Mouse (Mus musculus): ENCODE results near the gene Prmt8. TPM values are rescaled to one million over a fixed set of nuclear protein-coding genes. Genes with fewer than 3 reads are reported as not detected.

The Prmt8 gene
- polyA plus RNA-seq, 1 experiment from 2014 or later: not detected

- H3K27me3 ChIP-seq (ENCODE audit: insufficient read depth, low read length): no peaks in the 10 kb centered on the region
- H3K36me3 ChIP-seq (ENCODE audit: insufficient read depth, low read length): no peaks in the 10 kb centered on the region
- ATAC-seq (replicated peaks; ENCODE audit: low FRiP score, low read depth) (no peak), DNase-seq (ENCODE audit: low spot score) (no peak)
- no peaks in the 10 kb centered on the region for H3K4me1 ChIP-seq (replicated peaks; ENCODE audit: insufficient read depth, low read length)
- no peak overlapping the region for H3K4me3 ChIP-seq (replicated peaks; ENCODE audit: low read depth, low read length)
- no peak overlapping the region for H3K4me2 ChIP-seq (ENCODE audit: low read length)
- WGBS: 72% methylated on average over 11 of the region's 11 CpGs
- H3K27ac ChIP-seq: no peak overlapping the region
- H3K9ac ChIP-seq (ENCODE audit: low read depth, low read length): no peak overlapping the region
- H3K9me3 ChIP-seq (replicated peaks; ENCODE audit: low read length): no peaks in the 10 kb centered on the region
- no peak for TF ChIP-seq CTCF (IDR thresholded peaks at IDR 0.05; ENCODE audit: low read depth)
Measured at GRCm38 (mm10) chr6:127676866-127677265, 92.4 kb downstream of the Prmt8 start.

GRCm38 (mm10) chr6:127672071-127672470, 97.2 kb downstream of the Prmt8 start:
- H3K4me1 ChIP-seq (replicated peaks; ENCODE audit: insufficient read depth, low read length): no peaks in the 10 kb centered on the region
- no peaks in the 10 kb centered on the region for H3K9me3 ChIP-seq (replicated peaks; ENCODE audit: low read length)
- no peak overlapping the region for H3K27ac ChIP-seq
- TF ChIP-seq CTCF (IDR thresholded peaks at IDR 0.05; ENCODE audit: low read depth): no peak
- WGBS: 74% methylated on average over 7 of the region's 7 CpGs
- no peak for DNase-seq (ENCODE audit: low spot score)
- no peak for ATAC-seq (replicated peaks; ENCODE audit: low FRiP score, low read depth)
- no peak overlapping the region for H3K4me3 ChIP-seq (replicated peaks; ENCODE audit: low read depth, low read length)
- H3K9ac ChIP-seq (ENCODE audit: low read depth, low read length): no peak overlapping the region
- no peak overlapping the region for H3K4me2 ChIP-seq (ENCODE audit: low read length)
- no peaks in the 10 kb centered on the region for H3K27me3 ChIP-seq (ENCODE audit: insufficient read depth, low read length)
- no peaks in the 10 kb centered on the region for H3K36me3 ChIP-seq (ENCODE audit: insufficient read depth, low read length)

GRCm38 (mm10) chr6:127670031-127670430, 99.2 kb downstream of the Prmt8 start:
- no peak for DNase-seq (ENCODE audit: low spot score)
- 97% methylated on average over 4 of the region's 4 CpGs for WGBS
- Histone ChIP-seq H3K4me2 (ENCODE audit: low read length) (no peak overlapping the region), H3K9ac (ENCODE audit: low read depth, low read length) (no peak overlapping the region), H3K27ac (no peak overlapping the region), H3K4me1 (replicated peaks; ENCODE audit: insufficient read depth, low read length) (no peaks in the 10 kb centered on the region), H3K27me3 (ENCODE audit: insufficient read depth, low read length) (no peaks in the 10 kb centered on the region), H3K9me3 (replicated peaks; ENCODE audit: low read length) (no peaks in the 10 kb centered on the region), H3K36me3 (ENCODE audit: insufficient read depth, low read length) (no peaks in the 10 kb centered on the region), H3K4me3 (replicated peaks; ENCODE audit: low read depth, low read length) (no peak overlapping the region)
- peak; percentile 35; the same call in 1 of the 2 replicates for TF ChIP-seq CTCF (IDR thresholded peaks at IDR 0.05; ENCODE audit: low read depth)
- ATAC-seq (replicated peaks; ENCODE audit: low FRiP score, low read depth): no peak

- H3K27me3 ChIP-seq (ENCODE audit: insufficient read depth, low read length): no peaks in the 10 kb centered on the region
- no peak overlapping the region for H3K27ac ChIP-seq
- H3K9me3 ChIP-seq (replicated peaks; ENCODE audit: low read length): no peaks in the 10 kb centered on the region
- TF ChIP-seq CTCF (IDR thresholded peaks at IDR 0.05; ENCODE audit: low read depth): no peak
- H3K4me2 ChIP-seq (ENCODE audit: low read length): no peak overlapping the region
- H3K4me1 ChIP-seq (replicated peaks; ENCODE audit: insufficient read depth, low read length): no peaks in the 10 kb centered on the region
- H3K36me3 ChIP-seq (ENCODE audit: insufficient read depth, low read length): no peaks in the 10 kb centered on the region
- ATAC-seq (replicated peaks; ENCODE audit: low FRiP score, low read depth) (no peak), DNase-seq (ENCODE audit: low spot score) (no peak)
- 56% methylated on average over 4 of the region's 4 CpGs for WGBS
- no peak overlapping the region for H3K9ac ChIP-seq (ENCODE audit: low read depth, low read length)
- no peak overlapping the region for H3K4me3 ChIP-seq (replicated peaks; ENCODE audit: low read depth, low read length)
Measured at GRCm38 (mm10) chr6:127669313-127669712, 100.0 kb downstream of the Prmt8 start.

GRCm38 (mm10) chr6:127663263-127663662, 106.0 kb downstream of the Prmt8 start:
- 76% methylated on average over 7 of the region's 7 CpGs for WGBS
- H3K27ac ChIP-seq: no peak overlapping the region
- no peak overlapping the region for H3K4me3 ChIP-seq (replicated peaks; ENCODE audit: low read depth, low read length)
- no peaks in the 10 kb centered on the region for H3K9me3 ChIP-seq (replicated peaks; ENCODE audit: low read length)
- no peaks in the 10 kb centered on the region for H3K27me3 ChIP-seq (ENCODE audit: insufficient read depth, low read length)
- no peak overlapping the region for H3K4me2 ChIP-seq (ENCODE audit: low read length)
- H3K9ac ChIP-seq (ENCODE audit: low read depth, low read length): no peak overlapping the region
- ATAC-seq (replicated peaks; ENCODE audit: low FRiP score, low read depth): no peak
- TF ChIP-seq CTCF (IDR thresholded peaks at IDR 0.05; ENCODE audit: low read depth): no peak
- no peaks in the 10 kb centered on the region for H3K4me1 ChIP-seq (replicated peaks; ENCODE audit: insufficient read depth, low read length)
- no peaks in the 10 kb centered on the region for H3K36me3 ChIP-seq (ENCODE audit: insufficient read depth, low read length)
- DNase-seq (ENCODE audit: low spot score): no peak

GRCm38 (mm10) chr6:127661717-127662292, 107.5 kb downstream of the Prmt8 start:
- DNase-seq (ENCODE audit: low spot score): no peak
- Histone ChIP-seq H3K4me1 (replicated peaks; ENCODE audit: insufficient read depth, low read length) (no peaks in the 10 kb centered on the region), H3K9me3 (replicated peaks; ENCODE audit: low read length) (no peaks in the 10 kb centered on the region), H3K4me2 (ENCODE audit: low read length) (no peak overlapping the region), H3K9ac (ENCODE audit: low read depth, low read length) (no peak overlapping the region), H3K4me3 (replicated peaks; ENCODE audit: low read depth, low read length) (no peak overlapping the region), H3K27me3 (ENCODE audit: insufficient read depth, low read length) (no peaks in the 10 kb centered on the region), H3K27ac (no peak overlapping the region), H3K36me3 (ENCODE audit: insufficient read depth, low read length) (no peaks in the 10 kb centered on the region)
- no peak for TF ChIP-seq CTCF (IDR thresholded peaks at IDR 0.05; ENCODE audit: low read depth)
- ATAC-seq (replicated peaks; ENCODE audit: low FRiP score, low read depth): no peak
- 73% methylated on average over 7 of the region's 7 CpGs for WGBS

GRCm38 (mm10) chr6:127659966-127660365, 109.3 kb downstream of the Prmt8 start:
- Histone ChIP-seq H3K36me3 (ENCODE audit: insufficient read depth, low read length) (no peaks in the 10 kb centered on the region), H3K9me3 (replicated peaks; ENCODE audit: low read length) (no peaks in the 10 kb centered on the region), H3K9ac (ENCODE audit: low read depth, low read length) (no peak overlapping the region), H3K4me1 (replicated peaks; ENCODE audit: insufficient read depth, low read length) (no peaks in the 10 kb centered on the region), H3K27me3 (ENCODE audit: insufficient read depth, low read length) (no peaks in the 10 kb centered on the region), H3K4me2 (ENCODE audit: low read length) (no peak overlapping the region), H3K27ac (no peak overlapping the region), H3K4me3 (replicated peaks; ENCODE audit: low read depth, low read length) (no peak overlapping the region)
- ATAC-seq (replicated peaks; ENCODE audit: low FRiP score, low read depth) (no peak), DNase-seq (ENCODE audit: low spot score) (no peak)
- no peak for TF ChIP-seq CTCF (IDR thresholded peaks at IDR 0.05; ENCODE audit: low read depth)
- 83% methylated on average over 4 of the region's 4 CpGs for WGBS
